Mouse (Mus musculus) liver, postnatal 0 days (tissue): Measurements from ENCODE around the gene Hist1h3f. TPM values are rescaled to one million over a fixed set of nuclear protein-coding genes. Genes with fewer than 3 reads are reported as not detected.
"Not testable (repeated sequence)": the region's sequence is repeated elsewhere in the genome, so short reads cannot be mapped to it uniquely, and the experiment has no call there.

ENCODE experiments used
- ATAC-seq: fragments of 200-750 bp; cut with Nextera tagmentation; 2 replicates; pipeline ENCODE4 v1.8.0; 2017; ENCODE audit warnings: mild to moderate bottlenecking, moderate library complexity
- DNase-seq: peaks from one replicate; pipeline ENCODE4 v3.0.0-alpha.2; 2016
- H3K27ac ChIP-seq: fragments of 300-500 bp; sonication (generic); 2 replicates; pipeline ENCODE4 v1.5.1; 2014; ENCODE audit warnings: antibody characterized with exemption, moderate library complexity, mild to moderate bottlenecking, low read depth
- H3K27me3 ChIP-seq: fragments of 300-500 bp; sonication (generic); 2 replicates; pipeline ENCODE4 v1.6.1; 2014; ENCODE audit warnings: low read length, control low read depth, mixed read lengths; ENCODE audit not compliant: insufficient read depth
- H3K36me3 ChIP-seq: fragments of 300-500 bp; sonication (generic); replicated peaks from 2 replicates; pipeline ENCODE4 v1.6.1; 2014; ENCODE audit warnings: mild to moderate bottlenecking, control low read depth, low read length, moderate library complexity, mixed read lengths; ENCODE audit not compliant: insufficient read depth
- H3K4me1 ChIP-seq: fragments of 300-500 bp; sonication (generic); 2 replicates; pipeline ENCODE4 v1.6.1; 2014; ENCODE audit warnings: antibody characterized with exemption, mild to moderate bottlenecking, control low read depth; ENCODE audit not compliant: insufficient read depth
- H3K4me2 ChIP-seq: fragments of 300-500 bp; sonication (generic); 2 replicates; pipeline ENCODE4 v1.6.1; 2014; ENCODE audit warnings: low read depth, mild to moderate bottlenecking, low read length, moderate library complexity, mixed read lengths
- H3K4me3 ChIP-seq: fragments of 300-500 bp; sonication (generic); 2 replicates; pipeline ENCODE4 v1.5.1; 2014; ENCODE audit warnings: low read depth, low read length
- H3K9ac ChIP-seq: fragments of 300-500 bp; sonication (generic); replicated peaks from 2 replicates; pipeline ENCODE4 v1.6.1; 2014; ENCODE audit warnings: mild to moderate bottlenecking, moderate library complexity
- H3K9me3 ChIP-seq: fragments of 300-500 bp; sonication (generic); 2 replicates; pipeline ENCODE4 v1.6.1; 2016; ENCODE audit warnings: mild to moderate bottlenecking, control low read depth, low read length, mixed read lengths
- CTCF ChIP-seq: sonication (generic); IDR thresholded peaks from 2 replicates; pipeline ENCODE4 v1.5.1; 2016; ENCODE audit warnings: antibody characterized with exemption, low read depth
- EP300 ChIP-seq: IDR thresholded peaks from 2 replicates; pipeline ENCODE4 v1.6.1; 2016; ENCODE audit warnings: antibody characterized with exemption, low read depth, mild to moderate bottlenecking
- WGBS: fragments of 180-500 bp; shearing (Covaris S2); extraction: QIAGEN DNeasy Blood & Tissue Kit; methylation state at CpG from one replicate; pipeline ENCODE4 v1.1.7; 2014; ENCODE audit not compliant: insufficient replicate concordance; 5-methylcytosine and 5-hydroxymethylcytosine counted together
- polyA plus RNA-seq: library from polyadenylated mRNA; unstranded; fragments of >200 nt; fragmentation: Nextera tagmentation; extraction: Ambion mirVana; gene quantifications from 2 replicates; pipeline ENCODE4 v1.2.1, GENCODE M21; 2015

The Hist1h3f gene
- polyA plus RNA-seq, 1 experiment from 2014 or later = 1.5 TPM

GRCm38 (mm10) chr13:23555839-23556416, 12.1 kb downstream of the Hist1h3f start:
- under 1% methylated on average over 18 of the region's 18 CpGs for WGBS
- ATAC-seq (peak; percentile 49), DNase-seq (peak; percentile 74)

DNA sequence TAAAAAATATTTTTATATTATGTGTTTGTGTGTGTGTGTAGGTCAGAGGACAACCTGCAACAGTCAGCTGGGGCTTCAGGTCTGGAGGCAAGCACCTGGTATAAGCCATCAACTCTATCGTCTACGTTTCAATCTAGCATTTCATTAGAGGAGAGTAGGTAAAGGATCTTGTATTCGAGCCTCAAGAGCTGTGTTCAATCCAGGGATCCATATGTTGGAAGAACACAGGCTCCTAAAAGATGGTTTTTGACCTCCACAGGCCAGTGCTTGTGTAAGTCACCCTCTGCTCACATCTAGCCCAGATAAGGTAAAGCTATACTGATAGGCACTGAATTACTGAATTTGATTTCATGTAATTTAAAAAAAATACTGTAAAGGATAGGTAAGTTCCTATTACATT, 13.1 kb downstream of the Hist1h3f start:
- WGBS = 63% methylated on average over 3 of the region's 3 CpGs

More at GRCm38 (mm10) chr13:23555839-23556416, 12.1 kb downstream of the Hist1h3f start:
- H3K4me2 ChIP-seq = peak overlapping the region; percentile 90
- TF ChIP-seq CTCF (no peak), EP300 (no peak; the same call in 1 of the 2 replicates)
- H3K4me3 ChIP-seq = peak overlapping the region; percentile 64
- peak overlapping the region; percentile 97 for H3K27ac ChIP-seq
- H3K9ac ChIP-seq = peak overlapping the region; percentile 83
- H3K4me1 ChIP-seq = peaks cover 10% of the 10 kb centered on the region
- H3K27me3 ChIP-seq = no peaks in the 10 kb centered on the region
- H3K36me3 ChIP-seq = no peaks in the 10 kb centered on the region
- H3K9me3 ChIP-seq = no peaks in the 10 kb centered on the region

DNA sequence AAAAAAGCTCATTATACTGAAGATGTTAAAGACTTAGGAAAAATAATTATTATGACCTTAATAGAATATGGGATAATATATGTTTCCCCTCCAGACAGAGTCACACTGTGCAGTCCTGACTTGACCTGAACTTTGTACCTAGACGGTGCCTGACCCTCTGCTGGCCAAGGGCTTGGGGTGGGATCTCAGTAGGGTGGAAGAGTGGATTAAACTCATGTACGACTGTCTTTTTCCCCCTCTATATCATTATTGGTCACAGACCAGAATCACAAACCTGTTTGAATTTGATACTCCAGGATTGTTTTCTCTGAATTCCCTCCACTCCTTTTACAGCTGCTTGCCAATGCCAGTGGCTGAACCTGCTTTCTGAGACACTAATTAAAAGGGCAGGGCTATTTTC, 16.8 kb downstream of the Hist1h3f start:
- Histone ChIP-seq H3K9ac (peak overlapping the region; percentile 39), H3K4me2 (peak overlapping the region; percentile 55), H3K27ac (peak overlapping the region; percentile 46)
- ATAC-seq, H3K4me3 ChIP-seq, DNase-seq, H3K36me3 ChIP-seq, H3K9me3 ChIP-seq, H3K4me1 ChIP-seq, H3K27me3 ChIP-seq: not testable (repeated sequence)
- 35% methylated on average over 2 of the region's 2 CpGs for WGBS

More for the DNA sequence above, 13.1 kb downstream of the Hist1h3f start:
- no peaks in the 10 kb centered on the region for H3K27me3 ChIP-seq
- H3K9ac ChIP-seq = peak overlapping the region; percentile 10; the same call in 1 of the 2 replicates
- no peaks in the 10 kb centered on the region for H3K36me3 ChIP-seq
- H3K9me3 ChIP-seq = no peaks in the 10 kb centered on the region
- DNase-seq = no peak
- H3K4me2 ChIP-seq = peak overlapping the region; percentile 90
- peak overlapping the region; percentile 64 for H3K4me3 ChIP-seq
- TF ChIP-seq EP300 = no peak
- no peak for TF ChIP-seq CTCF
- no peak for ATAC-seq
- H3K4me1 ChIP-seq = peaks cover 8% of the 10 kb centered on the region
- peak overlapping the region; percentile 97 for H3K27ac ChIP-seq

DNA sequence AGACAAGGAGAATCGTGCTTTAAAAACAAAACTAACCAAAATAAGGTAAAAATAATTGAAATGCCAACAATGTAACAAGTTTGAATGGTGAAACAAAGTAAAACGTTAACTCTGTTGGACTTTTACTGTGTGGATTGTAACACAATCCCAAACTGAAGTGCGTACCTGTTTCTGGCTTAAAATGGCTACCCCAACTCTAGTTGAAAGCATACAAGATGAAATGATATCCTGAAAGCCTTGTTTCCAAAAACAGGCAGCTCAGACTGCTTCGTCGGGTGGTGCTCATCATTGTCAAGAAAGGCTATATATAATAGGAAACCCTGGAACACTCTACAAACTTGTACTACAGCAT, 17.7 kb downstream of the Hist1h3f start:
- not testable (repeated sequence) for H3K4me1 ChIP-seq, H3K9me3 ChIP-seq, H3K27me3 ChIP-seq, H3K36me3 ChIP-seq, DNase-seq
- Histone ChIP-seq H3K9ac (peak overlapping the region; percentile 72), H3K27ac (peak overlapping the region; percentile 99), H3K4me3 (peak overlapping the region; percentile 43), H3K4me2 (peak overlapping the region; percentile 83; the same call in 1 of the 2 replicates)
- WGBS = 0% methylated on average over 2 of the region's 5 CpGs
- ATAC-seq = peak; percentile 0; the same call in 1 of the 2 replicates

DNA sequence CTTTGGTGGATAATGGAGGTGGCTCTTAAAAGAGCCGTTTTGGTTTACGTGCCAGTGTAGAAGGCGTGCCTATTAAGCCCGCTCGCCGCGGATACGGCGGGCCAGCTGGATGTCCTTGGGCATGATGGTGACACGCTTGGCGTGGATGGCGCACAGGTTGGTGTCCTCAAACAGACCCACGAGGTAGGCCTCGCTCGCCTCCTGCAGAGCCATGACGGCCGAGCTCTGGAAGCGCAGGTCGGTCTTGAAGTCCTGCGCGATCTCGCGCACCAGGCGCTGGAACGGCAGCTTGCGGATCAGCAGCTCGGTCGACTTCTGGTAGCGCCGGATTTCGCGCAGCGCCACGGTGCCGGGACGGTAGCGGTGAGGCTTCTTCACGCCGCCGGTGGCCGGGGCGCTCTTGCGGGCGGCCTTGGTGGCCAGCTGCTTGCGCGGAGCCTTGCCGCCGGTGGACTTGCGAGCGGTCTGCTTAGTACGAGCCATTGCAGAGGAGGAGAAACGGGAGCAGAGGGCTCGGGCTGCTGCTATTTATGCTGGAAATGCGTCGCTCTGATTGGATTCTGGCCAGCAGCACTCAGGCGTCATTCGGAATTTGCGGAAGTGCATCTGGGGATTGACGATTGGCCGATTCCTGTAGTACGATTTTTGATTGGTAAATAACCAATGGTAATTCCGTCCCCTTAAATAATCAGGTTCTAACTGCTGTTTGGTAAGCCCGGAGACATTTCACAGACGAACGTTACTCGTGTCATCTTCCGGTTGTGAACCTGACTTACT, 18.2 kb downstream of the Hist1h3f start, which contains the start of gene Hist1h3e:
Gene Hist1h3e (minus strand): TSS at position 487 of the 777 bp plus-strand sequence.
- ATAC-seq (peak; percentile 91), DNase-seq (peak; percentile 95)
- not testable (repeated sequence) for H3K36me3 ChIP-seq, H3K27me3 ChIP-seq, H3K9me3 ChIP-seq, H3K4me1 ChIP-seq
- under 1% methylated on average over 48 of the region's 67 CpGs for WGBS
- H3K4me3 ChIP-seq = peak within 1 kb of the TSS; percentile 43
- peak; percentile 80; the same call in 1 of the 2 replicates for TF ChIP-seq EP300
- peak within 1 kb of the TSS; percentile 72 for H3K9ac ChIP-seq
- peak within 1 kb of the TSS; percentile 83 for H3K4me2 ChIP-seq
- H3K27ac ChIP-seq = peak within 1 kb of the TSS; percentile 99

- TF ChIP-seq CTCF (peak; percentile 69), EP300 (peak; percentile 73)
- Histone ChIP-seq H3K4me3 (peak overlapping the region; percentile 43), H3K4me2 (peak overlapping the region; percentile 83), H3K4me1 (peaks cover 7% of the 10 kb centered on the region), H3K27ac (peak overlapping the region; percentile 99), H3K36me3 (no peaks in the 10 kb centered on the region), H3K9me3 (no peaks in the 10 kb centered on the region), H3K27me3 (no peaks in the 10 kb centered on the region), H3K9ac (peak overlapping the region; percentile 65)
- ATAC-seq (peak; percentile 30), DNase-seq (no peak)
- WGBS = 3% methylated on average over 18 of the region's 18 CpGs
These were observed 19.0 kb downstream of the Hist1h3f start for GRCm38 (mm10) chr13:23562699-23563462.
